Mouse (Mus musculus): ENCODE measurements around the gene Rhod.
"Not testable (repeated sequence)": the region's sequence is repeated elsewhere in the genome, so short reads cannot be mapped to it uniquely, and the experiment has no call there.

Rhod gene

GRCm38 (mm10) chr19:4439161-4439801 is at the start of gene Rhod:
TSS of gene Rhod (minus strand) at chr19:4439432.
- DNase-seq (ENCODE audit: low spot score in 2 of 2), result no peak

- DNase-seq (ENCODE audit: low spot score in 2 of 2), result no peak
Measured at GRCm38 (mm10) chr19:4487877-4488276, 48.6 kb upstream of the Rhod start.

GRCm38 (mm10) chr19:4485006-4485405 is 45.8 kb upstream of the Rhod start:
- DNase-seq (ENCODE audit: low spot score in 2 of 2), result no peak

GRCm38 (mm10) chr19:4482111-4482859 is 43.1 kb upstream of the Rhod start:
- DNase-seq (ENCODE audit: low spot score in 2 of 2), result no peak

- peak in 1 of 2 experiments; percentile 60 for DNase-seq (ENCODE audit: low spot score in 2 of 2)
Measured at GRCm38 (mm10) chr19:4481326-4481725, 42.1 kb upstream of the Rhod start.

DNA sequence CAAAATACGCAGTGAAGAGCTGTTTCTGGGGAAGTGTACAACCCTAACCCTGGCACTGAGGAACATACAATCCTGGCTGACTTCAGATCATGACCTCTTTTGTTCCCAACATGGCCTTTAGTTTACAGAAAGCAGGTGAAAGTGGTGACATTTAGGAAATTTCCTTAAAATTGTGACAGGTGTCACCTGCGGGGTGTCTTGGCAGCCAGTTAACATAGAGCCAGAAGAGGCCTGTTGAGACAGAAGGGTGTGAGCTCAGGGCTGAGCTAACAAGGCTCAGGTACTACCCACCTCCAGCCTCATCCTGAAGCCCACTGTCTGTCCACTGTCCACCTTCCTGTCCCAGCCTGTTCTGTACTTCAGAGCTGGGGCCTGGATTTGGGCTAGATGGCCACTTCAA is 40.8 kb upstream of the Rhod start:
- no peak for DNase-seq (ENCODE audit: low spot score in 2 of 2)

GRCm38 (mm10) chr19:4478190-4478516 is 38.9 kb upstream of the Rhod start:
- no peak for DNase-seq (ENCODE audit: low spot score in 2 of 2)

GRCm38 (mm10) chr19:4477345-4478189 is 38.3 kb upstream of the Rhod start, which contains the start of gene Syt12:
TSS of gene Syt12 (minus strand) at chr19:4477447.
- peak; percentile 55 to 63 for DNase-seq (ENCODE audit: low spot score in 2 of 2)

- DNase-seq (ENCODE audit: low spot score in 2 of 2), result peak in 1 of 2 experiments; percentile 55
Measured at GRCm38 (mm10) chr19:4476601-4477257, 37.5 kb upstream of the Rhod start.

GRCm38 (mm10) chr19:4475224-4475925 is 36.1 kb upstream of the Rhod start:
- peak in 1 of 2 experiments; percentile 35 for DNase-seq (ENCODE audit: low spot score in 2 of 2)

DNA sequence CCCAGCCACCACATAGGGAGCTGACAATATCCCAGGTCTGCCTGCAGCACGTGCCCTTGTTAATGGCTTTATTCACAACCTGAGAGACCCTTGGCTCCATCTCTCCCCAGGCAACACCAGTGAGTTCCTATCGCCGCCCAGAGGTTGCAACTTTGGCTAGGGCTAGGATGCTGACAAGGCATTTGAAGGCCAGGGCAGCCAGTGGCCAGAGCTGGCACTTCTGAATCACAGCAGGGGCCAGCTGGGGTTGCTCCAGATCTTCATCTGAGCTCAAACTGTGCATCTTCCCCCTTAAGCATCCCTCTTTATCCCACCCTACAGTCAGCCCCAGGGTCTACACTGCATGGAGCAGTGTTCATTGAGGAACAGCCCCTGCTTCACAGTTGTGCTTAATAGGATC is 35.5 kb upstream of the Rhod start:
- no peak for DNase-seq (ENCODE audit: low spot score in 2 of 2)

DNA sequence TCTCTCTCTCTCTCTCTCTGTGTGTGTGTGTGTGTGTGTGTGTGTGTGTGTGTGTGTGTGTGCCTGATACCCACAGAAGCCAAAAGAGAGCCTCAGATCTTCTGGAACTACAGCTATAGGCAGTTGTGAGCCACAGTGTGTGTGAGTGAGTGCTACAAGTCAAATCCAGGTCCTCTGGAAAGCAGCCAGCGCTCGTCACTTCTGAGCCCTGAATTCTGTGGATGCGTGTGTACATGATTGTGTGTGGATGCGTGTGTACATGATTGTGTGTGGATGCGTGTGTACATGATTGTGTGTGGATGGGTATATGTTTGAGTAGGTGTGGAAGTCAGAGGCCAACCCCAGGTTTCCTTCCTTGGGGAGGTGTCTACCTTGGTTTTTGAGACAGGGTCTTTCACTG is 34.3 kb upstream of the Rhod start:
- no peak for DNase-seq (ENCODE audit: low spot score in 2 of 2)

DNA sequence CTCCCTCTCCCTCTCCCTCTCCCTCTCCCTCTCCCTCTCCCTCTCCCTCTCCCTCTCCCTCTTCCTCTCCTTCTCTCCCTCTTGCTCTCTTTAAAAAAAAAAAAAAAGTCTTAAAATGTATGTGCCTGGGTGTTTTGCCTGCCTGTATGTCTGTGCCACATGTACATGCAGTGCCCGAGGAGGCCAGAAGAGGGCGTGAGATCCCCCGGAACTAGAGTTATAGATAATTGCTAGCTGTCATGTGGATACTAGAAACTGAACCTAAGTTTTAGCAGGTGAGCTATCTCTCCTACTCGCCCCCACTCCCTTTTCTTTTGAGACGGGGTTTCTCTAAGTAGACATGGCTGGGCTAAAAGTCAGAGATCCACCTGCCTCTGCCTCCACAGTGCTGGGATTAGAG is 29.1 kb upstream of the Rhod start:
- DNase-seq (ENCODE audit: low spot score in 2 of 2), result no peak

DNA sequence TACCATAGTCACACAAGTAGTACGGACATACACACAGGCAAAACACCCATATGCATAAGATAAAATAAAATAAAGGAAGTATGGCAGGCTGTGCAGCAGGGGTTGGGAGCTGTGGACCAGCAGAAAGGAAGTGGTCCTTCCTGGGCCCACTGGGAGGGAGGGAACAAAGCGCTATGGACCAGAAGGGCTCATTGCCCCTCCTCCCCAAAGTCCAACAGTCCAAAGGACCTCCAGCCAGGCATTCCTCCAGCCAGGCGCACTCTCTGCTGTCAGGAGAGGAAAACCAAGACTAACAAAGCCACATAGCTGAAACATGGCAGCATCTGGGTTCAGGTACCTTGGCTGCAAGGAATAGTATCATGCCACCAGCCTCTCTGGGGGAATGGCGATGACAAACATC is 25.4 kb upstream of the Rhod start:
- DNase-seq (ENCODE audit: low spot score in 2 of 2), result no peak

- DNase-seq (ENCODE audit: low spot score in 2 of 2), result no peak
Measured at GRCm38 (mm10) chr19:4461981-4462380, 22.7 kb upstream of the Rhod start.

- DNase-seq (ENCODE audit: low spot score in 2 of 2), result peak in 1 of 2 experiments; percentile 55
Measured at GRCm38 (mm10) chr19:4456227-4456626, 17.0 kb upstream of the Rhod start.

DNA sequence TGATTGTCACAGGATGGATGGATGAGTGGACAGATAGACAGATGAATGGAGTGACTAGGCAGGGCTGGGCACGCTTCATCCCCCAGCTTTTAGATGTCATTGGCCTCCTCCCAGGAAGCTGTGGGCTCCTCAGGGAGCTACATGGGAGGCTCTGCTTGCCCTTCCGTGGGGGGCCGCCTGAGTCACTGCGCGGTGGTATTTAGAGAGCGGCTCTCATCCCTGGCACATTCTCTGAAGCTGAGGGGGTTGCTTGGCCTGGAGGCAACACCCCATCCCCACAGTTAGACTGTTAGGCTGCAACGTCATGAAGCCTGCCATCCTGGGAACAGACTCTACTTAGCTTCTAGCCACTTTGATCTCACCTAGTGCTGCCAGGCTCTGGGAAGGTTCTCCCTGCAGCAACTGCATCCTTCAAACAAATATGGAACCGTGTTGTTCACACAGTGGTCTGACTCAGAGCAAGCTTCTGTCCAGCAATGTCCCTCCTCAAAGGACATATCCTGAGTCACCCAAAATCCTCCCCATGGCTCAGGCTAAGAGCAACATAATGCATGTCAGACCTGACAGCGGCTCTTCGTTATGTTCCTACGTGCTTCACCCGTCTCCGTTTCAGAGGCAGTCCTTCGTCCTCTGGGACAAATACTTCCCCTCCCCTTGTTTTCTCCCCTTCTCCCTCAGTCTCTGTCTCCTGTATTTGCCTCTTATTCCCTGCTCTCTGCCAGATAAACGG is 16.0 kb upstream of the Rhod start:
- peak in 1 of 2 experiments; percentile 26 for DNase-seq (ENCODE audit: low spot score in 2 of 2)

DNA sequence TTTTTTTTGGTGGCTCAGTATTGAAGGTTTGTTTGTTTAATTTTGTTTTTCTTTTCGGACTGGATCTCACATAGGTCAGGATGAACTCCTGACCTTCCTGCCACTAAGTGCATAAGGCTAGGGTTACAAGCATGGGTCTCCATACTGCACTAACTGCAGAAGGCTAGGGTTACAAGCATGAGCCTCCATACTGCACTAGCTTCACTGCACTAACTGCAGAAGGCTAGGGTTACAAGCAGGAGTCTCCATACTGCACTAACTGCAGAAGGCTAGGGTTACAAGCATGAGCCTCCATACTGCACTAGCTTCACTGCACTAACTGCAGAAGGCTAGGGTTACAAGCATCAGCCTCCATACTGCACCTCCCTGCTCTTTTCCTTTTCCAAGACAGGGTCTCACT is 14.8 kb upstream of the Rhod start:
- DNase-seq (ENCODE audit: low spot score in 2 of 2), result not testable (repeated sequence)

GRCm38 (mm10) chr19:4452525-4452924 is 13.3 kb upstream of the Rhod start:
- DNase-seq (ENCODE audit: low spot score in 2 of 2), result no peak

DNA sequence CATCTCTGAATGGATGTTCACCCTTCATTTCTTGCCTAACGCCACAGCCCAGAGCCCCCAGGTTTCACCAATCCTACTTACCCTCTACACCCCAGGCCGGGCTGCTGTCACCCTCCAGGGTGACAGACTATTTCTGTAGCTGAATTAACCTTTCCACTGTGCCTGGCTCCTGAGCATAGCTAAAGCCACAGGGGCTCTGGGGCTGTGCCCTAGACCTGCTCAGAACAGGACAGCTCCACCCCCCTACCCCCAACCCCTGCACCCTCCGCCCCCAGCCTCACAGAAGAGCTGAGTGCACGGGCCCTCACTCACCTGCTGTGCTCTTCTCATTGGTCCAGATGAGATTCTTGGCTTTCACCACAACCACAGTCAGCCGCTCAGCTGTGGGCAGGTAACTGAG is 12.7 kb upstream of the Rhod start:
- no peak for DNase-seq (ENCODE audit: low spot score in 2 of 2)

DNA sequence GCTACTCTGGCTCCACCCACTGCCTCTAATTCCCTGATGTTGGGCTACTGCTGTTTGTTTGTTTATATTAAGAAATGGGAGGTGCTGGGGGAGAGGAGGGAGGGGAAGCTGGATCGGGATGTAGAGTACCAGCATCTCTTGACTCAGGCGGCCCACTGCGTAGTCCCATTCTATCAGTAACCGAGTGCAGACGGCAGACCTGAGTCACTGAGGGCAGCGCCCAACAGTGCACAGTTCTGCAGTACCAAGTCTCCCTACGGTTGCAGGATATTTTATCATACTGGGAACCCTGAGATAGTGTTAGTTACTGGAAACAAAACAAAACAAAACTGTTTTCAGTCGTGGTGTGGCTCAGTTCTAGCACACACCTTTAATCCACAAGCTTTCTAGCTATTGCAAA is 11.9 kb upstream of the Rhod start:
- no peak for DNase-seq (ENCODE audit: low spot score in 2 of 2)

Measured in left cerebral cortex, adult 9 months (tissue).